Mouse (Mus musculus) adrenal gland, postnatal 4 days (tissue): ENCODE results near the gene 4933430I17Rik. TPM values are rescaled to one million over a fixed set of nuclear protein-coding genes. Genes with fewer than 3 reads are reported as not detected.
"Not testable (repeated sequence)": the region's sequence is repeated elsewhere in the genome, so short reads cannot be mapped to it uniquely, and the experiment has no call there.

Source experiments
- DNase-seq, 2 experiments: peaks; one replicate each; pipeline ENCODE4 v3.0.0; 2021 to 2022; ENCODE audit warnings: low spot score in 2 of 2, mixed read lengths in 2 of 2
- total RNA-seq, 2 experiments: library from RNA; stranded (reverse); gene quantifications; 2 replicates each; pipeline ENCODE4 v1.2.3; 2021

The 4933430I17Rik gene
- total RNA-seq, 2 experiments from 2014 or later = 0.62 to 0.87 TPM

DNA sequence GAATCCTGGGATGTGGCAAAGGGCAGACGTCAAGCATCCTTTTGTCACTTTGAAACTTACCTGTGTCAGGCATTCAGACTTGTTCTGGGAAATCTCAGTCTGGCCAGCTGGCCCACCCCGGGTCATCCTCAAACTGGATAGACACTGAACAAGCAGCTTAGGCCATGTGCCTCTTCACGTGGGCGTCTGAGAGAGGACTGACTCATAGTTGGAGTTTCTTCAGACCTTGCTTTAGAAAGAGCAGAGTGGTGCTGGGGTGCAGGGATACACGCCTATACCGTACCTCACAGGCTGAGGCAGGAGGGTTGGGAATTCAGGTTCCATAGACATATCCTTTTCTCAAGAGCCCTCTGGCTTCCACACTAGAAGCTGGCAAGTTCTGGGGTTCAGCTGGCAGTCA is 18.6 kb downstream of the 4933430I17Rik start:
- DNase-seq = no peak

GRCm38 (mm10) chr4:62544801-62545200 is 19.6 kb downstream of the 4933430I17Rik start:
- DNase-seq = no peak

DNA sequence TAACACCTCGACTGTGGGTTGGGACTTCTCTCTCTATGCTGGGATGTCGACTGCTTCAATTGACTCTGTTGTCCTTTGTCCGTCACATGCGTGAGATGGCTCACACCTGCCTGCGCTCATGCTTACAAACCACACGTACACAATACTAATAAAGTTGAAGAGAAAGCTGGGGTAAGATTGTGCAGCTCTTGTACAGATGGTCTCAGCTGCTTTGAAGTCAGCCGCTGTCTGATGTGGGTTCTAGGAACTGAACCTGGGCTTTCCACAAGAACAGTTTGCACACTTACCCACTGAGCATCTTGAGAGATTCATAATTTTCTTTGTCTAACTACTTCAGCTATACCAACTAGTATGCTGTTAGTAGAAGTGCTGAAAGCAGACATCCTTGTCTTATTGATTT is 26.8 kb downstream of the 4933430I17Rik start:
- DNase-seq = no peak

DNA sequence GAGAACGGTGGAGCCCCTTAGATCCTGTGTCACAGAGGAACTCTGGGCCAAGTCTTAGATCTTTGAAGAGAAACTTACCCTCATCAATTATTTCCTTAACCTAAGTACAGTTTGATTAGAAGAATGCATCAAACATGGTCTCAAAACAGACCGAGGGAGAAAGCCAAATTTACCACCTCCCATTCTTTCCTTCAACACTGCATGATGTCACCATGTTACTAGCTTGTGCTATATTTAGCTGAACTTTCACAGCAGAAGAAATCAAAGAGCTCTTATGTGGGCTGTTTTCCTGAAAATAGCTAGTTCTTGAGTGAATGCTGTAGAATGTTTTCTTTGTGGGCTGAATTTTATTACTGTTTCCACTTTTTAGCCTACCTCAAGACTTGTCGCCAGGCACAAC is 32.3 kb downstream of the 4933430I17Rik start:
- no peak for DNase-seq

- DNase-seq = no peak
Measured at GRCm38 (mm10) chr4:62559797-62560329, 34.7 kb downstream of the 4933430I17Rik start, which contains the start of gene Rgs3. TSS of gene Rgs3 (plus strand) at chr4:62559847.

GRCm38 (mm10) chr4:62560963-62561629 is 35.9 kb downstream of the 4933430I17Rik start:
- peak in 1 of 2 experiments; percentile 46 for DNase-seq

DNA sequence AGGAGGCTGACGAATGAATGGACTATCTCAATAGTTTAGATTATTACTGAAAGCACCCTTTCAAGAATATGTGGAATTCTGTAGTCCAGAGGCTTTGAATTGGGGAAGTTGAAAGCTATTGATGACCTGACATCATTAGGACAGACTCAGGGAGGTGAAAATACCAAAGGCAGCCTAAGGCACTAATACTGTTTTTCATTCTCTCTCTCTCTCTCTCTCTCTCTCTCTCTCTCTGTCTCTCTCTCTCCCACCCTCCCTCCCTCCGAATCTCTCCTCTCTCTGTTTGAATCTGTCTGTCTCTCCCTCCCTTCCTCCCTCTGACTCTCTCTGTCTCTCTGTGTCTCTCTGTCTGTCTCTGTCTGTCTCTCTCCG is 36.4 kb downstream of the 4933430I17Rik start:
- no peak for DNase-seq

- DNase-seq = no peak
Measured at GRCm38 (mm10) chr4:62562006-62562405, 36.8 kb downstream of the 4933430I17Rik start.

GRCm38 (mm10) chr4:62566530-62566929 is 41.4 kb downstream of the 4933430I17Rik start:
- no peak for DNase-seq

GRCm38 (mm10) chr4:62567696-62568095 is 42.5 kb downstream of the 4933430I17Rik start:
- no peak for DNase-seq

GRCm38 (mm10) chr4:62568359-62568758 is 43.2 kb downstream of the 4933430I17Rik start:
- DNase-seq = no peak

- no peak for DNase-seq
Measured at GRCm38 (mm10) chr4:62569603-62570002, 44.4 kb downstream of the 4933430I17Rik start.

DNA sequence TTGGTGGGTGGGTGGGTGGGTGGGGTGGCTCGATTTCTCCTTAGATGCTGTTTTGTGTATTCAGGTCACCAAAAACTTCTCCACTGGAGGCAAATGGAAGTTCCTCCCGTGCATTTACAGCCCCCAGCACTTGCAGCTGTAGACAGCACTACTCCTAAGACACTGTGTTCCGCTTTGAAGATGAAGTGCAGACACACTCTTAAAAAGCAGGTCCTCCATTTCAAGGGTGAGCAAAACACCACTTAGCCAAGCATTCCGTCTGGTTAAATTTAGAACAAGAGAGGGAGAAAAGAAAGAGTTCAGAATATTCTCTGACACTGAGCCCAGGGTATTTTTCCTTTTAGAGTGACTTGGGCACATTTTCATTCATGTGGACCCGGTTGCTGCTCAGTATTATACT is 44.9 kb downstream of the 4933430I17Rik start:
- no peak for DNase-seq

DNA sequence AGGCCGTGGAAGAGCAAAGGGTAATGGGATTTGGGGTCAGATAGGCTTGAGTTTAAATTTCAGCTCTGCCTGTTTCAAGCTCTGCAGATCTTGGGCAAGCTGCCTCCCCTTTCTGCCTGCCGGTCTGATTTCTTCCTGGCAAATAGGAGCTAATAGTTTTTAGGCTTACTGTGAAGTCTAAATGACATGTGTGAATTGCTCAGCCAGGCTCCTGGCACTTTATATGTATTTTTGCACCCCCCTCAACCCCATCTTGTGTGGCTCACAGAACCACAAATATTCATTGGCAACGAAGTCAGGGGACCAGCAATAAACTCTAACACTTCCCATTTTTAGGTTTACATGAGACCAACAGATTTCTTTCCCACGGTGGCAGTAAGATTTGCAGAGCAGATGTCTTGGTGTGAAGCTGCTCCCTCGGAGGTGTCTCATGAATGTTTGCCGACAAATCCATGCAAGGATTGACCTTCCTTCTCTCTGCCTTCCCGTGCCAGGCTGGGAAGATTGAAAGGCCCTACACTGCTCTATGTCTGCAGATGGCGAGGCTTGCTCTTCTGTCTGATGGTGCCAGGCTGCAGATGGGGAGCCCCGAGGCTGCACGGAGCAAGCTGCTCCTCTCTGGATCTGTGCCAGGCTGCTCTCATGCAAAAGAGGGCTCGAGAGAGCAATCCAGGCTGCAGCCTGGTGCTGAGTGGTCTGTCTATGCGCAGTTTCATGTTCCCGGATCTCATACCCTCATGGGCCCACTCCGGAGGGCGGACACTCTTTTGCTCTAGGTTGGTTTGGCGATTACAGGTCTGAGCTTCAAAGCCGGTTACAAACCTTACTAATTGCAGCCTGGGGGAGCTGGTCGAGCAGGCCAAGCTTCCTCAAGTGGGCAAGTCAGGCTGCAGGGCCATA is 57.4 kb downstream of the 4933430I17Rik start:
- DNase-seq = no peak

- peak in 1 of 2 experiments; percentile 16 for DNase-seq
Measured at GRCm38 (mm10) chr4:62583265-62584092, 58.3 kb downstream of the 4933430I17Rik start.

DNA sequence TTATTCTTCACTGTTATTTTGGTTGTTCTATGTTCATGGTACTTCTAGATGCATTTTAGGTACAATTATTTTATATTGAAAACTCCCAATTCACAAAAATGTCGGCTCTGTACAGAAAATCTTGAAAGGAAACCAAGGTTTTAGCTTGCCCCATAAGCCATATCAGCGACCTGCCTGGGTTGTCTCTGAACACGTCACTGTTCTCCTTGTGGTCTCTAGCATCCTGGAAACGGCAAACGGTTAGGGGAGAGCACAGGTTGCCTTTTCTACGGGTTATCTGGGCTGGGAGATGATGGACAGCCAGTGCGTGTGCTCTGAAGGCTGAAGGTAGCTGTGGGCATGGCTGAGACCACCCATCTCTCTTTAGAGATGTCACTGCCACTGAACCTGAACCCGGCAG is 61.9 kb downstream of the 4933430I17Rik start:
- no peak for DNase-seq

- no peak for DNase-seq
Measured at GRCm38 (mm10) chr4:62590878-62591277, 65.7 kb downstream of the 4933430I17Rik start.

DNA sequence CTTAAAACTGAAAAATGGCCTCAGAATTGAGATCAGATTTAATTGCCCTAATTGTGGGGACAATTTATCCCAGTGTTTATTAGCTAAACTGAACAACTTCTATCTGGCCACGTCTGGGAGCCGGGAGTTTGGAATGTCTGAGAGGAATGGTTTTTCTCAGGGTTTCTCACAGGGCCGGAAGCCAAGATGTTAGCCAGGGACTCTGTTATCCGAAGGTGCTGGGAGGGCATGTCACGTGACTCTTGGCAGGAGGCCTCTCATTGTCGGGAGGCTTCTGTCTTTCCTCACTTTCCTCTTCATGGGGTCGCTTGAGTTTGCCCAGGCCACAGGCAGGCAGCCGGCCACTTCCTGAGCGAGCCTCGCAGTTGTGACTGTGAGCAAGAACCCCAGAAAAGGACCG is 66.2 kb downstream of the 4933430I17Rik start:
- DNase-seq = no peak

- not testable (repeated sequence) for DNase-seq
Measured at GRCm38 (mm10) chr4:62593546-62594240, 68.5 kb downstream of the 4933430I17Rik start.

- DNase-seq = no peak
Measured at GRCm38 (mm10) chr4:62594442-62594841, 69.3 kb downstream of the 4933430I17Rik start.
